Mouse (Mus musculus) cortical plate, adult 2 months (tissue): ENCODE measurements around the gene Mndal.
"Not testable (repeated sequence)": the region's sequence is repeated elsewhere in the genome, so short reads cannot be mapped to it uniquely, and the experiment has no call there.

Experiments used
- CTCF ChIP-seq: fragments of 200-500 bp; IDR thresholded peaks from 2 replicates; pipeline ENCODE4 v1.5.1; 2011; ENCODE audit warnings: mild to moderate bottlenecking, control low read depth, low read length; ENCODE audit not compliant: insufficient read depth; ENCODE audit errors: extremely low read depth
- POLR2A ChIP-seq: fragments of 200-500 bp; IDR thresholded peaks from 2 replicates; pipeline ENCODE4 v1.6.1; 2011; ENCODE audit warnings: mild to moderate bottlenecking, low read length, control low read depth; ENCODE audit not compliant: insufficient read depth; ENCODE audit errors: extremely low read depth

DNA sequence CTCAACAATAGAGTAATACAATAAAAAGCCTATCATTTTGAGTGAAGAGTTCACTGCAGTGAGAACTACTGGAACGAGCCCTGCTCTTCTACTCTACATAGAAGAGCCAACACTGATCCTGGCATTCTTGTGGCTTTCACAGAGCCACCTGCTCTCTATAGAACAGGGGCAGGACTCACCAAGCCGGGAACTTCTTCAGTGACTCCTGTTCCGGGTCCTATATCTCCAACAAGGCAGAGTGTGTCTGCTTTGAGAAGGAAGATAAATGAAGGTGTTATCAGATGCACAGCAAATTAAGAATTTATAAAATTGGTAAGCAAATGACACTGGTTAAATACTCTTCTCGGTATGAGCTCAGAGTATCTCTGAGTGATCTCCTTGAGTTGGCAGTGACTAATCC, 96.1 kb downstream of the Mndal start:
- not testable (repeated sequence) for TF ChIP-seq CTCF, POLR2A
